Mouse (Mus musculus): ENCODE measurements at regions not wholly inside any gene's neighbourhood (a gene's known extent, or its start where the extent isn't known, plus 50 kb on each side); places are given as distances from the start of the nearest gene placed in this dataset.

DNA sequence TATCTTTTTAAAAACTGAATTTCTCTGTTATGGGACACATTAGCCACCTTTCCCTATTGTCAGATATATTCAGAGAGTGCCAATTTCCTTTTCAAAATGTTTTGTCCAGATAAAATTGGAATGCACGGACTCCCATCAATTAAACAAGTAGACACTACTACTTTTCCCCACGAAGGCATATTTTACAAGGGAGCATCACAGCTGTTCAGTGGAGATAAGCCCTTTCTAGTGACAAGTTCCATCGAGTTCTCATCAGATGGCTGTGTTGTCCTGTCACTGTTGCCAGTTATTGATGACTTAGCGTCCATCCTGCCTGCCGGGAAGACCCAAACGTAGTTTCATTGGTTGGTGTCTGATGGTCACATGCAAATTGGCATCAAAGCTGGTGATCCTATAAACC is 461.2 kb upstream of the Got2 start:
- TF ChIP-seq CTCF (IDR thresholded peaks at IDR 0.05; ENCODE audit: extremely low read depth, insufficient read depth, low read length) (no peak), POLR2A (IDR thresholded peaks at IDR 0.05; ENCODE audit: extremely low read depth, insufficient read depth, low read length) (no peak)
